Mouse (Mus musculus) adrenal gland, postnatal 10 days (tissue): Measurements from ENCODE around the gene Nfkbie. TPM values are rescaled to one million over a fixed set of nuclear protein-coding genes. Genes with fewer than 3 reads are reported as not detected.

Source experiments
- DNase-seq: peaks from one replicate; pipeline ENCODE4 v3.0.0; 2021; ENCODE audit warnings: mixed read lengths
- total RNA-seq, 2 experiments: library from RNA; stranded (reverse); gene quantifications; 2 replicates each; pipeline ENCODE4 v1.2.3; 2021

The Nfkbie gene
- total RNA-seq, 2 experiments from 2014 or later = 4.4 to 6.2 TPM

DNA sequence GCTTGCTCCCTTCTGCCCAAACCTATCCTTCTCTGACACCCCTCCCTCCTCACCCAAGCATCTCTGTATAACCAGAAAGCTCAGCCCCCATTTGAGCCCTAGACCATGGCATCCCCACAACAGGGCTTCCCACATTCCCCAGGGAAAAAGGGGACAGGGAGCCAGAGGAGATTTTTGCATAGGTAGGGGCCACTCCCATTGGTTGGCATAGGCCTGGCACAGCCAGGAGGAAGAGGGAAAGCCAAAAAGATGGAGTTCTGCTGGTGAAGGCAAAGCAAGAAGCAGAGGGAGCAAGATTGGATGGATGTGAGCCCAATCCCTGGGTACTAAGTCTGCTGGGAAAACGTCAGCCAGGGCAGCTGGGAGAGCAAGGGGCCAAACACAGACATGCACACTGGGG, 12.4 kb upstream of the Nfkbie start:
- DNase-seq = no peak

DNA sequence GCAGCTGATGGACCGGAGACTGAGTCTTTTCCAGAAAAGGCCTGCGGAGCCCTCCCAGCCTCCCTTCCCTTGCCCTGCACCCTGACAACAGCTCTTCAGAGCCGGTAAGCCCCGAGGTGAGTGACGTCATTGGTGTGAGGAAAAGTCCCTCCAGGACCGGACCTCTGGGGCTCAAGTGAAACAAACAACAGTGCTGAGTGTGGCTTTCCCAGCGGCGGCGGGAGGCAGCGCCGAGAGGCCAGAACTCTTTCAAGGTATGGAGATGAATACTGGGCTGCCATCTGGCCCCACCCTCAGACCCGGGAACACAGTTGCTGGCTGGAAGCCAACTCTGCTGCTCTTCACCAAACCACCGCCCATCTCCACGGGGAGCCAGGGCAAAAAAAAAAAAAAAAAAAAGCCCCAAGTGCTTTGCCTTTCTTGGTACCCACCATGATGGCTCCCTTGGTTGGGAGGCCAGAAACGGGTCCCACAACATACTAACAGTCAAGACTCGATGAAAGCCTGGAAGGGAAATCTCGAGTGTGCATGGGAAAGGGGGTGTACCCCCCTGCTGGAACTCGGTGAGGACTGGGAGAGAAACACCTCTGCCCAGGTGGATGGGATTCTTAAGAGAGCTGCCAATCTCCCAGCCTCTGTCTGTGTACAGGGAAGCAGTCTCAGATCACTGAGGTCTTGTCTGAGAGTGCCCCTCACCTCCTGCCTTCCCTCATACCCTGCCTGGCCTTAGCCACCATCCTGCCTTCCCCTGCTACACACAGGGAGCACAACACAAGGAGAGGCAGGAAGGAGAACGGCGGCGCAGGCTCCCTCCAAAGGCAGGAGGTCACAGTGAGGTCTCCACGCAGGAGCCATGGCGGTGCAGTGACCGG, 11.3 kb upstream of the Nfkbie start:
- no peak for DNase-seq

DNA sequence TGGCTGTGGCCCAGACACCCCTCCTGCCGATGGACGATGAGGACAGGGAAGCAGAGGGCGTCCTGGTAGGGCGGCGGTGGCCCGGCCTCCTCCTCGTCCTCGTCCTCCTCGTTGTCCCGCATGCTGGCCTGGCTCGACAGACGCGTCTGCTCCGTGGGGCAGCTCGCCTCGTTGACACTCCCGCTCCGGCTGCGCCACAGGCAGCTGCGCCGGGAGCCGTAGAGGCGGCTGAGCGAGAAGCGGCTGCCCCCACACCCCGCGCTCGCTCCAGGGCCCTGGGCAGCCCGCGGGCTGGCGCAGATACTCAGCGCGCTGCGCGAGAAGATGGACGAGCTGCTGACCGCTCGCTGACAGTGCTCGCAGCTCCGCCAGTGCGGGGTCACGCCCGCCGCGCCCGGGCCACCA, 10.6 kb upstream of the Nfkbie start:
- DNase-seq = no peak

DNA sequence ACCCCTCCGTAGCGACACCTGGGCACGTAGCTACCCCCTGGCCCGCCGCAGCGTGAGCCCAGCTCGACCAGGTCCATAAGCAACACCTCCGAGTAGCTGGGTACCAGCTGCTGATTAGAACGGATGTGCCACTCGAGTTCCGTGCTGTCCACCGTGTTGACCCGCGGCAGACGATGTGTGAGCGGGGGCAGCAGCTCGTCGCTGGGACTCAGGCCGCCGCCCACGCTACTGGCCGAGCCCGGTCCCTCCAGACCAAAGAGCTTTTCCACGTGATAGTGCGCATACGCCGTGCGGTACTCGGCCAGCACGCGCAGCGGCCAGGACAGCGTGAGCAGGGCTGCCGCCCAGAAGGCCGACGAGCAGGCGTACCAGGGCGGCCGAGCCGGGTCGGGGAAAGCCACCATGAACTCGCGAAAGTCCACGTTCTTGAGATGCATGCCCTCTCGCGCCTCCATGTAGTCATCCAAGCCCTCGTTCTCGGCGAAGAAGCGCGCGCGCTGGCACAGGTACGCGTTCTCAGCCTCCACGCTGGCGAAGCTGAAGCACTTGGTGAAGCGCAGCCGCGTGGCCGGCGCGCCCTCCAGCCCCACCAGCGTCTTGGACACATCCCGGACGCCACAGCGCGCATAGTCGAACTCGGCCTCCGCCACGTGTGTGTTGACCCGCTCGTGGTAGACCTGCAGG, 10.1 kb upstream of the Nfkbie start:
- no peak for DNase-seq

DNA sequence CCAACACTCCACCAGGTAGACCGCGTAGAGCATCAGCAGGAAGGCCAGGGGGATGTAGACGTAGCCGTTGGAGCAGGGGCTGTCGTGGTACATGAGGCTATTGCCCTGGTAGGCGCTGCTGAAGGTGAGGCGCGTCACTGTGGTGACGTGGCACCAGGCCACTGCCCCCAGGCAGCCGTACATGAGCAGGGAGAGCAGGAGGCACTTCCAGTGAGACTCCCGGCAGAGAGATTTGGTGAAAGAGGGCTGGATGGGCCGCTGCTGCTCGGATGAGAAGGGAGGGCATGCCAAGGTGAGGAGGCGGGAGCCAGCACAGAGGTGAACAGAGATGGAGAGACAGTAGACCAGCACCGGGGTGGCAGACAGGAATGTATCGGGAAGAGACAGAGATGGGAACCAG, 8.6 kb upstream of the Nfkbie start:
- no peak for DNase-seq

DNA sequence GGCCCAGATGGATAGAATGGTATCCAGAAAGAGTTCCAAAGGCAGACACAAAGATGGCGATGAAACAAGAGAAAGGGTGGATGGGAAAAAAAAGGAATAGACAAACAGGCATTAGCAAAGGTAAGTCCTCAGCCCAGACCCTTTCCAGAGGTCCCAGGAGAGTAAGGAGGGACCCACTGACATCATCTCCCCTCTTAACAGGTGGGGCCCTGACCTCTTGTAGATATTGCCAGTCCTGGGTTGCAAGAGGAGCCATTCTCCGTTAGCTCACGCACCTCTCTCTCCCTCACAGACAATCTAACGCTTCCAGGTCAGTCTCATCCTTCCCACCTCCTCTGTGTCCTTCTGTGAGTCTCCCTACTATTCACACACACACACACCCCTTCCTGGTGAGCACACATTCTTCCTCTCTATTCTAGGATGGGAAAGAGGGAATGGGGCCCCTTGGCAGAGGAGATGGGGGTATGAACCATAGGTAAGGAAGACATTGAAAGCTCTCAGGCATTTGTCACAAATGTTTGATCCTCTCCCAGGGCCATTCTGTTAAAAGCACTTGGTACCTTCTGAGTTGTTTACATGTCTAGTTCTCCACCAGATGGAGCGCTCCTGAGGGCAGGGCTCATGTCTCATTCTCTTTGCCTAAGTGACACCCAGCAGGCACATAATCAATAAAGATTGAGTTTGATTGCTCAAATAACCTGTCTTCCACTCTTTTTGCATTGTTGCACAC, 7.9 kb upstream of the Nfkbie start:
- DNase-seq = no peak

DNA sequence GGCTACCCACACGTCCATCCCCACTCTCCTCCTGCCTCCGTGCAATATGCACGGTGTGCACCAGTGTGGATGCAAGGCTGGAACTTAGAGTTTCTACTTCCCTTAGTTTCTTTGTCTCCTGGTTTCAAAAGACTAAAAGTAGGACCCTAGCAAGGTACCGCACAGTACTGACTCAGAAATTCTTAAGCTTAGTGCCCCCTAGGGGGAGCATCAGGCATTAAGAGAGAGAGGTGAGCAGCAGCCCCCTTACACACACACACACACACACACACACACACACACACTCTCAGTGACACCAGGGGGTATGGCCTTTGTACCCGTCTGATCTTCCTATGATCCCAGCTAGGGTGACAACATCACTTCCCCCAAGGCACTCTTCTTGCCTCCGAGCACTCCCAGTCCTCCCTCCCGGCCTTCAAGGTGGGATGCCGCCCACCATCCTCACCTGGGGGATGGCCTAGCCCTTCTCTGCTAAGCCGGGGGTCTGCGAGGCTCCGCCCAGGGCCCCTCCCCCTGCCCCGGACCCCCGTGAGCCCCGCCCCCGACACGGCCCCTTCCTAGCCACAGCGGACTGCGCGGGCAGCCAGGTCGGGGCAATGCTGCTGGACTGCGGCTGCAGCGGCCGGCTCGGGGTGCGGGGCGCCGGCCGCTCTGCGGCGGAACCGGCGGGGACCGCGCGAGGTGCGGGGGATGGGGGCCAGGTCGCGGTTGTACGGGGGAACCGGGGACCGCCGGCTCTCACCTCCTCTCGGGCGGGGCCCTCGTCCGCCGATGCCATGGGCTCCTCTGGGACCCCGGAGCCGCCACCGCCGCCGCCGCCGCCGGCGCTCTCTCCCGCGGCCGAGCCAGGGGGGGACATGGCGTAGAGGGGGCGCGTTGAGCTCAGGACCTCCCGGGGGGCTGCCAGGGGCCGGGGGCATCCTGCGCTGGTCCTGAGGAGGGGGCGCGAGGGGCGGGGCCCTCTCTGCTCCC, 6.7 kb upstream of the Nfkbie start:
- DNase-seq = no peak

DNA sequence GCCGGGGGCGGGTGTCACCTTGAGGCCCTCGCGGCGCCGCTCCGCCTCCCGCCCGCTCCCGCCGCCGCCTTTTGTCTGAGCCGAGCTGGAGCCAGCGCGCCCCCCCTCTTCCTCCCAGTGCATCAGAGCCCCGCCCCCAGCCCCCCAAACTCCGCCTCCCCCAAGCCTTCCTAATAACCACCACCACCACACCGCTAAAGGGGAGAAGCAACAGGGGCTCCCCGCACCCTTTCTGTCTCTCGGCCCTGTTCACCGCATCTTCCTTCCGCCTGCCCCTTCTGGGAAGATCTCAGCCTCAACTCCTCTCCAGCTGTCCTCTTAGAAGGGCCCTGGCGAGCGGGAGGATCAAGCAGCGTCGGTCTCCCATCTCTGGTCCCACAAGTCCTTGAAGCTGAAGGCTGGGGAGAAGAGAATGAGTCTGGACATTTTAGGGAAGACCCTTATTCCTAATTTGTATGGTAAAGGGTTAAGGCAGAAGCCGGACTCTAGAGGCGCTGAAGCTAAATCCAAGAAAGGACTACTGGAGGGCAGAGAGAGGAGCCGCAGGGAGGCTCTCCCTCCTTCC, 5.8 kb upstream of the Nfkbie start, which contains the start of gene Tmem151b:
Gene Tmem151b (minus strand): TSS at position 61 of the 565 bp plus-strand sequence.
- no peak for DNase-seq

DNA sequence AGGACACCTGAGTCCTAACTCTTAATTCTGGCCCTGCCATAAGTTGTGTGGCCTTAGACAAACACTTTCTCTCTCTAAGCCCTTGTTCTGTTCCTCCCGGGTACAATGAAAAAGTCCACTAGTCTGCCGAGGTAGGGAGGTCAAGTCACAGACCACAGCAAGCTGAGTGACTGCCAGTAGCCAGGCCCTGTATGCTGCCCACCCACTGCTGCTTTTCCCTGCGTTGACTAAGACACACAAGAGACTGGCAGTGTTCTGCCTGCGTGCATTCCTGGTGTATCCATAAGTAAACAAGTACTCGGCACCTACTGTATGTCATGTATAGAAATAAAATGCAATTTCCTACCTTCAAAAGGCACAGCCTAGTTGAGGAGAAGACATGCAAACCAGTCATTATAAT, 5.2 kb upstream of the Nfkbie start:
- no peak for DNase-seq

DNA sequence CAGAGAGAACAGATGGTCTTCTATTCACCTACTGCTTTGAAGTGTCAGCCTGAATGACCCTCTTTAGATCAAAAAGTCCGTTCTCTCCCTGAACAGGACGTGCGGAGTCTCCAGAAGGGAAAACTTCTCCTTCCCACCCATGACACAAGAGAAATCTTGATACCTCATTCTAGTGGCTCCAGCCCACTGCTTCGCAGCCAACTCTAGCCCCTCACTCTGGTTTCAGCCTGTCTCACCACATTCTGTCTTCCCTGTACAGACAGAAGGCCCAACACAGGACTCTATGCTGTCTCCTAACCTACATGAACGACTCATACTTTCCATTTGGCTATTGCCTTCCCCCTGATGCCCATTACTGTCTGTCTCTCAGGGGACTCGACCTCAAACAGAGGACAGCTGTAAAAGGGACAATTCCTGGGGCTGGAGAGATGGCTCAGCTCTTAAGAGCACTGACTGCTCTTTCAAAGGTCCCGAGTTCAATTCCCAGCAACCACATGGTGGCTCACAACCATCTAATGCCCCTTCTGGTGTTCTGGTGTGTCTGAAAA, 4.2 kb upstream of the Nfkbie start:
- no peak for DNase-seq

DNA sequence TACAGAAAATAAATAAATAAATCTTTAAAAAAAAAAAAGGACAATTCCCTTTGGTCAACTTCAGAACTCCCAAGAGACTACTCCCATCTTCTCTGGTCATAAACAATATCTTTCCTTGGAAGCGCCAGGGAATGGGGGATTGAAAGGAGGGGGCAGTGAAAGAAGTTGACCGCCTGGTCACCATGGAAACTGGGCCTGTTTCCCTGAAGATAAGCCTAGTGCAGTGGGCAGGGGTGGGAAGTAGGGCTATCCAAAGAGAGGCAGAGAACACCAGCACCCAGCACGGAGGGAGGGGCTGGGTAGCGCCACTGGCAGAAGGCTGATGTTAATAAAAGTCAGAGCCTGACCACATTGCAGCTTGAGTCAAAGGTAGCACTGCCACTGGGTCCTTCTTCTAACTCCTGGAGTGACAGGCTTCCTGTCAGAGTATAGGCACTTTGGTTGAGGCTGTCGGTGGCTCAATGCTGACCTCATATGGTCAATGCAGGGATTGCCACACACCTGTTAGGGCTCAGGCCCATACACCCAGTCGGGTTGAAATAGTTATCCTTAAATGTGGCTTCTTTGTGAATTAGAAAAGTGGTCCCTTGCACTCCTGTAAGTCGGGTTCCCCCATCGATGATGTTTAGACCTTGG, 3.6 kb upstream of the Nfkbie start:
- DNase-seq = peak; percentile 86

DNA sequence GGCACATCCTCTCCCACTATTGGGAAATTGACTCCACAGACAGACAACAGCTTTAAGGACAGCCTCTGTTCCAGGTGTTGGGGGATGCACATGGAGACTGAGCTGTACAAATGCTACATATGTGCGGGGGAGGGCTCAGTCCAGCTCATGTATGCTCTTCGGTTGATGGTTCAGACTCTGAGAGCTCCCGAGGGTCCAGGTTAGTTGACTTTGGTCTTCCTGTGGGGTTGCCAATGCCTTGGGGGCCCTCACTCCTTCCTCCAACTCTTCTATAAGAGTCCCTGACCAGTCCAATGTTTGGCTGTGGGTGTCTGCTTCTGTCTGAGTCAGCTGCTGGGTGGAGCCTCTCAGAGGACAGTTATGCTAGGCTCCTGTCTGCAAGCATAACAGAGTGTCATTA, 2.4 kb upstream of the Nfkbie start:
- DNase-seq = no peak

DNA sequence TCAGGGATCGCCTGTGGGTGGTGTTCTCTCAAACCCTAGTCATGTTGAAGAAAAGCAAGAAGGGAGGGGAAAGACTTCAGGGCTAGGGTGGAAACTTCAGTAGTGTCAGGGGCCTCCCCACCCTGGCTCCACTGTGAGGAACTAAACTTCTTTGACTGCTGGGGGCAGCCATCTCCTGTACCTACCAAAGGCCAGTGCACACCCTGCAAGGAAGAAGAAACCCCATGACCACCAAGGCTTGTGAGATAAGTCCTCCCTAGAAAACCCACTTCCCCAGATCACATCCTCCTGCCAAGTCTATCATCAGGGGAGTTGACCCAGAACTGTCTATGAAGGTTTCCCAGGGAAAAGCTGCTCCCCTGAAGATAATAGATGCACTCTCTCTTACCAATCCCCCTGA, 1.1 kb upstream of the Nfkbie start:
- no peak for DNase-seq

DNA sequence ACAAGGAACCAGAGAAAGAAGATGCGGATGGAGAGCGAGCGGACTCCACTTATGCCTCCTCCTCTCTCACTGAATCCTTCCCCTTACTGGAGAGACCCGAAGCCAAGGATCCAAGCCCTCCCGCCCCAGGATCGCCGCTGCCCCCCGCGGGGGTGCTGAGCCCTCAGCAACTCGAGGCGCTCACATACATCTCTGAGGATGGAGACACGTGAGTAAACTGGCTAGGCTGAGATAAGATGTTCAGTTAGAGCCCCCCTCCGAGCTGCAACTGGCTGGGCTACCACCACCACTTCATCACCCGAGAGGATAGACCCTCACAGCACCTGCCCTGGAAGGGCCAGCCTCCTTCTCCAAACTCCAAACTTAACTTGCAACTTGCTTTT, 595 bp downstream of the Nfkbie start:
- DNase-seq = no peak

DNA sequence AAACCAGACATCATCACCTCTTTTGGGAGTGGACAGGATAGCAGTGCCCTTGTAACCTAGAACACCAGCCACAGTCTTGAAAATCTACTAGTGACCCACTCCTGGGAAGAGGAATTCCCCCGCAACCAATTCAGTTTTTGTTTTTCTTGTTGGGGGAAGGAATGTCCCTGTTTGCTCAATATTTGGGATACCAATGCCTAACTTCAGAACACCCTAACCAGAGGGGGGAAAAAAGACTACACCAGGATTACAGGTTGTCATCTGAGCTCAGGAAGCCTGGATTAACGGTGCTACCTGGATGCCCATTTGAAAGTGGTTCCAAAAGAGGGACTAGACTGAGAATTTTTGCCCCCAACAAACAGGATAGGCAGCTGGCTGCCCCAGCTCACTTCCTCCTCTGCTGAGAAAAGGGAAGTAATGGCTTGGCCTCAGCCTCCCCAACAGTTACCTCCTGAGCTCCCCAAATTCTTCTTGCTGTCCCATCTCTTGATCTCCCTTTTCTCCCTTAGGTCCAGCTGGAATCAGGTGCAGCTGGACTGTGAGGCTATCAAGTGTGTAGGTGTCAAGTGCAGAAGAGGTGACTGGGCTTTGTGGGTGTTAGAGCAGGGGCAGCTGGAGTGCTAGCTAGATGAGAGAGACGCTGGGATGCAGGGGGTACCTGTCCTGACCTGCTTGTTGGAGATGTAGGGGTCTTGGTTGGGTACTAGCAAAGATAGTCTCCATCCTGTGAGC, 1.2 kb downstream of the Nfkbie start:
- DNase-seq = no peak

DNA sequence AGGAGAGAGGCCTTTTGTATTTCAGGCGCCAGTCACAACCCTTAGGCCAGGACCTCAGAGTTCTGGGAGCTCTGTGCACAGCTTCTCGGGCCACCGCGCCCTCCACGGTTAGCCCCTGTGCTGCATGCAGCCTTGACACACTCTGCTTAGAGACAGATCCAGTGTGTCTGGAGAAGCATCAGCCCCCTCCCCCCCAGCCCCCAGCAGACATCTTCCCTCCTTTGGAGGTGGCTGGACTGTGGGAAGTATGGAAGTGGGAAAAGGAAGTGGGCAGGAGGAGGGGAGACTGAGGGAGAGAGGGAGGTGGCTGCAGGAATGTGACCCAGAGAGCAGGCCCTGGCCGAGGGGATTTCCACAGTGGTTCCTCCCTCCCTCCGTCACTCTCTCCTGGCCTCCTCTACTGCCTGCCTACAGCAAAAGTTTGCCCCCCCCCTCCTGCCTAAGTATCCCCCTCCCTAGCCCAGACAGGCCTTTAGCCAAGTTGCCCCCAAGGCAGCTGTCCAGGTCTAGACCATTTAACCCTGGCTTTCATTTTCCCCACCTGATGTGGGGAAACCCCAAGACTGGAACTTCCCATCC, 1.8 kb downstream of the Nfkbie start:
- no peak for DNase-seq

DNA sequence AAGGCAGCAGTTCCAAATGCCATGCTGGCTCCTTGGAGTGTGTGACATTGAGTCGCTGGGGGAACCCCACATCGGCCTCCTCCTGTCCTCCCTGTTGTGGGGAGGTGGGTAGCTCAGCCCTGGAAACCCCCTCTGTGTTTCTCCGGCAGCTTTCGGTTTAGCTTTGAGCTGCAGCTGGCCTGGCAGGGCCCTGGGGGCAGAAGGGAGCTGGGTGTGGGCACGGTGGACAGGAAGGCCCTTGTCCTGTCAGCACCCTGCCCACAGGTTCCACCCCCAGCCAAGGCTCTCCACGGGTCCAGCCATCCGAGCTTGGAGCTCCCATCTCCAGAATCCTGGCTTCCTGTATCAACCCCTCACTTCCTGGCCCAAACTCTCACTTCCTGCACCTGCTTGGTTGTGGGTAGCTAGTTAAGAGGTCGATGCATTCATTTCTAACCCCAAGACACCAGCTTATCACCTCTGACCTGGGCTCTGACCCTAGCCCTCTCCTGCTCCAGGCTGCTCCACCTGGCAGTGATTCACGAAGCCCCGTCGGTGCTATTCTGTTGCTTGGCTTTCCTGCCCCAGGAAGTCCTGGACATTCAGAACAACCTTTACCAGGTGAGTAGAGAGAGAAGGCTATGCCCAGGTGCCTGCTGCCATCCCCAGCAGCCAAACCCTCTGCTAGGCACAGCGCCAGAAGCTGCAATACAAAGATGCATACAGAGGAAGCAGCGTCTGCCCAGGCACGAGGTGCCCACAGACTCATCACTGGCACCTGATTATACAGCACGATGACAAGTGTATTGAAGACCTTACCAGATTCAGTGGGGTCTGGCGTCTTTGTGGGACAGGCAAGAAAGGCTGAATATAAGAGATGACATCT, 2.7 kb downstream of the Nfkbie start:
- no peak for DNase-seq

DNA sequence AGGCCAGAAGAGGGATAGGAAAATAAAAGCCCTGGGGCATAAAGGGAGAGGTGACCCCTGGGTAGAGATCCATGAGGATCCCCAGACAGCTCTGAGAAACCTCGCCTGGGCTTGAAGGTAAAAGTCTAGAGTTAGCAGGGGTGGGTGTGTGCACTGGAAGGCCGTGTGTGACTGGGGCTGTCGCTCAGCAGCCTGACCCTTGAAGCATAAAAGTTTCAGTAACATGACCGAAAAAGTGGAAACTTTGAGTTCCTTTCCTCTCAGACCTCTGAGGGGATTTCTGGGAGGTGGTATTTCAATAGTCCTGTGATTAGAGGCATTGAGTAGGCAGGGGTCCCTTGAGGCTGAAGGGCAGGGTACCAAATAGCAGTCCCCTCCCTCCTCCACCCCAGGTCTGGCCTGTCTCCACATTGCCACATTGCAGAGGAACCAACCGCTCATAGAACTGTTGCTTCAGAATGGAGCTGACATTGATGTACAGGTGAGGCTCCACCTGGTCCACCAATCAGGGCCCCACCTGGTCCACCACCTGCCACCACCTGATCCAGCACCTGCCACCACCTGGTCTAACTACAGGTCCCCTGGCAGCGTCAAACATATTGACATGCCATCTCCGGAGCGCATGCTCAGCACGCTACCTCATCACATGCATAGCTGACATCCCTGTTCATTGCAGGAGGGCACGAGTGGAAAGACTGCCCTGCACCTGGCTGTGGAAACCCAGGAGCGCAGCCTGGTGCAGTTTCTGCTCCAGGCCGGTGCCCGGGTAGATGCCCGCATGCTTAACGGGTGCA, 4.4 kb downstream of the Nfkbie start:
- no peak for DNase-seq
